Mouse (Mus musculus) heart, embryonic 12.5 days (tissue): ENCODE data around the gene Slc45a1. TPM values are rescaled to one million over a fixed set of nuclear protein-coding genes. Genes with fewer than 3 reads are reported as not detected.

Source experiments
- polyA plus RNA-seq: library from polyadenylated mRNA; unstranded; fragments of >200 nt; fragmentation: Nextera tagmentation; extraction: Ambion mirVana; gene quantifications from 2 replicates; pipeline ENCODE4 v1.2.1, GENCODE M21; 2016

Gene Slc45a1
- polyA plus RNA-seq, 1 experiment from 2014 or later: not detected

Other genes starting within 250 kb of the Slc45a1 start
- gene Errfi1, start 201.7 kb upstream of the Slc45a1 start, polyA plus RNA-seq: 14.0 and 16.5 TPM in 2 replicates